Mouse (Mus musculus): ENCODE measurements at regions not wholly inside any gene's neighbourhood (a gene's known extent, or its start where the extent isn't known, plus 50 kb on each side); places are given as distances from the start of the nearest gene placed in this dataset.
"Not testable (repeated sequence)": the region's sequence is repeated elsewhere in the genome, so short reads cannot be mapped to it uniquely, and the experiment has no call there.

- not testable (repeated sequence) for TF ChIP-seq HCFC1 (IDR thresholded peaks at IDR 0.05; ENCODE audit: borderline replicate concordance, insufficient read depth, low read length); MAFK (IDR thresholded peaks at IDR 0.05; ENCODE audit: insufficient read depth, low read depth, low read length); CHD2 (IDR thresholded peaks at IDR 0.05; ENCODE audit: low read depth, low read length); ZC3H11A (IDR thresholded peaks at IDR 0.05; ENCODE audit: borderline replicate concordance, low read depth, low read length)
These were observed 87.9 kb upstream of the Scaf8 start for GRCm38 (mm10) chr17:3026859-3027258.
